Mouse (Mus musculus) left cerebral cortex, adult 11 months (tissue): ENCODE measurements around the gene Nol12.
A peak's percentile ranks its signal among the peaks of the same experiment; 100 is the strongest.

Source experiments
- DNase-seq: peaks from one replicate; pipeline ENCODE4 v3.0.0; 2022; ENCODE audit warnings: low spot score

The Nol12 gene

GRCm38 (mm10) chr15:78948883-78949282 lies 14.2 kb downstream of the Nol12 start:
- no peak for DNase-seq

GRCm38 (mm10) chr15:78955663-78956062 lies 20.9 kb downstream of the Nol12 start:
- no peak for DNase-seq

DNA sequence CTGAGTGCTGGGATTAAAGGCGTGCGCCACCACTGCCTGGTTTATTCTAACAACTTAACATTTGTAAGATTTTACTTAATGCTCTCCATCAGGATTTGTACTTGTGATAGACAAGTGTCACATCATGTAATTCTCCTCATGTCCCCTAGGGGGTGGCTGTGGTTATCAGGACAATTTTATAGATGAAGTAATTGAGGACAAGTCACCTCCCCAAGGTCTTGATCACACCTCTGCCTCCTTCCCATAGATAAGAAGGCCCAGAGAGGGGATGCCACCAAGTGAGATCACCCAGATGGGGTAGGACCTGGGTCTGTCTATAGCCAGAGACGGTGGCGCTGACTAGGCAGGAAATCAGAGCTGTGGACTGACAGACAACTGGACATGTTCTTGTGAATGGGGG lies 21.6 kb downstream of the Nol12 start:
- DNase-seq, result no peak

GRCm38 (mm10) chr15:78957021-78957420 lies 22.3 kb downstream of the Nol12 start:
- DNase-seq, result no peak

DNA sequence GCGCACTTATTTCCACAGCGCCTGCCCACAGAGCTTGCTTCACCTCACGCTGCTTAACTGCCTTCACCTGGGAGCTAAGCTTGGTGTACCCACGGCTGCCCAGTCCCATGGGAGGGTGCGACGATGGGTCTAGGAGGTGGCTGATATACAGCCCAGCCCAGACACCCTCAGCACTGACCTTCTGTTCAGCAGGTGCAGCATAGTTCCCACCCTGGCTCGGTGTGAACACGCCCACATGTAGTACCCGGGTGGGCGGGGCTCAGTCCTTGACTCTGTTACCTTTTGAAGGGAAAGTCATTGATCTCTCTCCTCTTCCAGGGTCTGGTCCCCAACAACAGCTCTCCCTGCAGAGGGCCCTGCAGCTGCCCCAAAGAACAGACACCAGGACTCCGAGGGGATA lies 24.8 kb downstream of the Nol12 start:
- no peak for DNase-seq

GRCm38 (mm10) chr15:78960088-78960487 lies 25.4 kb downstream of the Nol12 start:
- DNase-seq, result no peak

GRCm38 (mm10) chr15:78962885-78963284 lies 28.2 kb downstream of the Nol12 start:
- no peak for DNase-seq

GRCm38 (mm10) chr15:78971626-78972025 lies 36.9 kb downstream of the Nol12 start:
- DNase-seq, result no peak

- DNase-seq, result no peak
These were observed 39.2 kb downstream of the Nol12 start for GRCm38 (mm10) chr15:78973950-78974349.

GRCm38 (mm10) chr15:78977676-78978159 lies 43.0 kb downstream of the Nol12 start:
- no peak for DNase-seq

DNA sequence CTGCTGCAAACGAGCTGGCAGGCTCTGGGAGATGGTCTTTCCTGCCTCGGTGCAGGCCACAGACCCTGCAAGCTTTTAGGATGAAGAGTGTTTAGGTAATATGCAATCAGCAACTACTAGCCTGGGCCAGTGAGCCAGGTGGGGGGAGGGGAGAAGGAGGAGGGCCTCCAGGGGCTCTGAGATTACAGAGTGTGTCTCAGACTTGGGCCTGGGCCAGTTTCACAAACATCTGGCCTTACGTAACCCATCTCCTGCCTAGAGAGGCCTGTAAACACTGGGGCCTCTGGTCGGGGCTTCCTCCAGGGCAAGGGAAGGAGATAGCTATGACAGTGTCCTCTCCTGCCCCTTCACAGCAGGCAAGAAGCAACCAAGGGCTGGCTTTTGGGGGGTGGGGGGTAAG lies 44.1 kb downstream of the Nol12 start:
- no peak for DNase-seq

- no peak for DNase-seq
These were observed 45.4 kb downstream of the Nol12 start for GRCm38 (mm10) chr15:78980084-78980483.

- peak; percentile 33 for DNase-seq
These were observed 48.1 kb downstream of the Nol12 start for GRCm38 (mm10) chr15:78982658-78983435.

DNA sequence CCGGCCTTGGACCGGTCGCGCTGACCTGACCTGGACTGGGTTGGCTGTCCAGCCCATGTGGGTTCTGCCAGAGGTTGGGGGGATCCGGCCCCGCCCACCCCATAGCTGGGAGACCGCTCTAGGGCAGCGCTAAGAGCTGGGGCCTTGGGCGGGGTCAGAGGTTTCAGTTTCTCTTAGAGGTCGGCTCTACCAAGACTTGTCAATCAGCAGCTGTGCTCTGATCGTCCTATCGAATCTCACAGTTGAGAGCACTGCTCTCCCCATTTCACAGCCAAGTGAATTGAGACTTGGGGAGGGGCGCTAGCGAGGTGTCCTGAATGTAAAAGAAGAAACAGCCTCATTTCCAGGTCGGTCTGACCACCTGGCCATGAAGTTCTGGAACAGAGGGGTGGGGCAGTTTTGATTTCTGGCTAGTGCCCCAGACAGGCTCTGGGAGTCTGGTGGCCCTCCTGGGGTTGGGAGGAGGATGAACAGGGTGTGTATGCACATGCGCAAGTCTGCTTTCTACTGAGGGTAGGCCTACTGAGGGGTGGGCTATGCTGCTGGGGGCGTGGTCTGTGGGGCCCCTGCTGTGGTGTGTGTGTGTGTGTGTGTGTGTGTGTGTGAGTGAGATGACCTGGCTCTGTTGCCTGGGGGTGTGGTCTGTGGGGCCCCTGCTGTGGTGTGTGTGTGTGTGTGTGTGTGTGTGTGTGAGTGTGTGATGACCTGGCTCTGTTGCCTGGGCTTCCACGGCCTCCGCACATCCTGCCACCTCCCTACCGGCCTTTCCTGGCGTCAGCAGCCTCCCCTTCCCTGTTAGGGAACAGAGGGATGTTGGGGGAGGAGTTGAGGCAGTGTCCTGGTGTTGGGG lies 48.9 kb downstream of the Nol12 start:
- DNase-seq, result no peak

DNA sequence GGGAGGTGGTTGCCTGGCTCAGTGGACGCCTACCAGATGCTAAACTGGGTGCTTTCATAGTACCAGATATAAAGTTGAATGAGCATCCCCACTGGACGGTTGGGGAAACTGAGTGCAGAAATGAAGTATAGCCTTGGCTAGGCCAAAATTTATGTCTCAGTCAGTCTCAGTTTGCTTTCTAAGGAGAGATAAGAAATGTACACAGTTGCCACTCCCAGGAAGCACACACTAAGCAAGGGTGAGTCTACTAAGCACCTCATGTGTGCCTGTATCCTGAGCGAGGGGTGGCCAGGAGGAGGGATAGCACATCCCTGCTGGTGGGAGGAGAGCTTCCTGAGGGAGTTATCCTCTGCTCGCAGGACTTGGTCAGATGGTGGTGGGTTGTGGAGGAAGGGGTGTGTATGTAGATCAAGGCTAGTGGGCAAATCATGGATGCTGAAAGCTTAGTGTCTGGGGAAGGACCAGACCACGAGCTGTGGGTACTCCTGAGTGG lies 49.6 kb downstream of the Nol12 start:
- DNase-seq, result no peak

DNA sequence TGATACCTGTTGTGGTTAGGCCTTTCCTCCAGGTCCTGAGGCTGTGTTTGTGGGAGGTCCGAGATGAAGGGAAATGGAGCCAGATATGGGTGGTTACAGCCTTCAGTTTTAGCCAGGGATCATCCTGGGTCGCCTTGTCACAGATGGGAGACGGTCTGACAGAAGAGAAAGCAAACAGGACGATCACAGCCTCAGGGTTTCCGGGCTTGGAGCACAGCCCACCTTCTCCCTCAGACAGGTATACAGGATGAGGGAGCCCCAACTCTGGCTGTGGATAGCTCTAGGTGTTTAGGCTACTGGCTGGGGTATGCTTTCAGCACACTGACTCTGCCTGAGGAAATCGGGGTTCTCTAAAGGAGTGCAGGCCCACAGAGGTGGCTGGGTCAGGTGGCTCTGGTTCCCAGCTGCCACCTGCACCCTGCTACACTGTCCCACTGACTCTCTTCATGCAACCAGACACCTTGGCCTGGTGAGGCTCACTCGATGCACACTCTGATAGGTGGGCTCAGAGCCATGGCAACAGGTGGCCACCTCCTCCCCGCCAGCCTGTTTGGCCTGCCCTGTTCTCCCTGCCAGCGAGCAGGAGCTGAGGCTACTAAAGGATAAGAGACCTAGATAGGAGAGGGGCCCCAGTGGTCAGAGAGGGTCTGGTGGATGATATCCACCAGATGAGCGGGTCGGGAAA lies 51.9 kb downstream of the Nol12 start:
- no peak for DNase-seq

DNA sequence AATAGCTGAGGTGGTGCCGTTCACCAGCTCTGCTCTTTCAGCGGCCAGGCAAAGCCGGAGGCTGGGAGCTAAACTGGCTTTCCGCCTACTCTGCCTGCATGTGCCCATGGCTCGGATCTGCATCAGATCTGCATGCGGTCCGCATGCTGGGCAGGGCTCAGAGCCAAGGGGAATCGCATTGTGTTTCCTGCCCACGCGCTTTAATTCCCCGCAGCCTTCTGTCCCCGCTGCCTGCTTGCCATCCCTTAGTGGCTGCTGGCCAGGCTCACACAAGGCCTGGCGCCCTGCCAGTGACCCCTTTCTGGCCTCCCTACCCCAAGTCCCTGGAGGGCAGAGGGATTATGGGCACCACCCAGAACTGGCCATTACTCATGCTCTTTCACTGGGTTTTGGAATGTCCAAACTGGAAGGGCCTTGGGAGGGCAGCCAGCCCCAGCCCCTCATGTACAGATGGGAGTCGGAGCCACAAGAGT lies 53.8 kb downstream of the Nol12 start:
- DNase-seq, result peak; percentile 68

DNA sequence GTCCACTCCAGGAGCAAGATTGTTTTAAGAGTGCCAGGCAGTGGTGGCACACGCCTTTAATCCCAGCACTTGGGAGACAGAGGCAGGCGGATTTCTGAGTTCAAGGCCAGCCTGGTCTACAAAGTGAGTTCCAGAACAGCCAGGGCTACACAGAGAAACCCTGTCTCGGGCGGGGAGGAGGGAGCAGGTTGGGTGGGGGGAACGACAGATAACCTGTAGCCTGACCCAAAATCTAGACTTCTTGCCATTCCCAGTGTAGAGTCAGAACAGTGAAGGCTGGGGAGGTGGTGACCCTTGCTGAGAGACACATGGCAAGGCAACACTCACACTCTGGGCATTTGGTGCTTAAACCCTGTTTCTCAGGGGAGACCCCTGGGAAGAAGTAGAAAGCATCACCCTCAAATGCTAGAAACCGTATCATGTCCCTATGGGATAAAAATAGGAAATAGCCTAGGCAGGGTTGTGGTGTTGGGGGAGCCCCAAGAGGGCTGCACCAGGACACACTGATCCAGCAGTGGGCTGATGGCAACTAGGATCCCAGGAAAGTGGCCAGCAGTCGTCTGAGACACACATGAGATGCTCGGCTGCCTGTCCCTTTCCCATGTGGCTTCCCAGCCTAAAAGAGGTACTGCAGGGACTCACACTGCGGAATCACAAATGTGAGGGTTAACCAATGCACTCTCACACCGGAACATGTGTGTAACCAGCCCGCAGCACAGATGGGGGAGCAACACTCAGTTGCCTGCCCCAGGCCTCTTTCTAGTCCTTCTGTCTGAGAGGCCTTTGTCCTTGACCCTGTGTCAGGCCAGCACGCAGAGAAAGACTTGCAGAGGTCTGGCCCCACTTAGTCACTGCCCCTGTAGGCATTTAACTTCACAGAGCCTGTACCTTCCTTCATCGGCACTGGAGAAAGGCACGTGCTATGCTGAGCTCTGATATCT lies 54.7 kb downstream of the Nol12 start:
- DNase-seq, result no peak

DNA sequence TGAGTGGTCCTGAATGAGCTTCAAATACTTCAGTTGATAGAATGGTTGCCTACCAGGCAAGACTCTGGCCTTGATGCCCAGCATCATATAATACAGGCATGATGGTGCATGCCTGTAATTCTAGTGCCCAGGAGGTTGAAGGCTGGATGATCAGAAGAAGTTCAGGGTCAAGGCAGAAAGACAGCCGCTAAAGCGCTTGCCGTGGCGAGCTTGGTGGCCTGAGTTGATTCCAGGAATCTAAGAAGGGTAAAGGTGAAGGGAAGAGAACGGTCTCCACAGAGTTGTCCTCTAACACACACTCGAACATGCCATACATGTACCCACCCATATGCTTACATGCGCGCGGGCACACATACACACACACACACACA lies 55.3 kb downstream of the Nol12 start:
- DNase-seq, result no peak

DNA sequence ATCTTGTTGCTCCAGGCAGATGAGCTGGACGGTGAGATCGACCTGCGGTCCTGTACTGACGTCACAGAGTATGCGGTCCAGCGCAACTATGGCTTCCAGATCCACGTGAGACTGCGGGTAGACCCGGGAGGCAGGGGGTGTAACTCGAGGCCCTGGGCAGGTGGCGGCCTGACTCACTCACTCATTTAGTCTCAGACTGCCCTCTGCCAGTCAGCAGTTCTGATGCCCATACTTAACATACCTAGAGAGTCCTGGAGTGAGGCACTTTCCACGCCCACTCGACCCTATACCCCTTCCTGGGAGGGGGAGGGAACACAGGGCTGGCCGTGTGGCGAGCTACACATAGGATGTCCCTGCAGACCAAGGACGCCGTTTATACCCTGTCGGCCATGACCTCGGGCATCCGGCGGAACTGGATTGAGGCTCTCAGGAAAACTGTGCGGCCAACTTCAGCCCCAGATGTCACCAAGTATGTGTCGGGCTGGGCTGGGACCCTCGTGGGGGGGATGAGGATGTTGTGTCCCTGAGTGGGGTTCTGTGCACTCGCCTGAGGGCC lies 56.3 kb downstream of the Nol12 start:
- DNase-seq, result no peak

GRCm38 (mm10) chr15:78992235-78992634 lies 57.5 kb downstream of the Nol12 start:
- no peak for DNase-seq
